Mouse (Mus musculus) embryonic facial prominence, embryonic 13.5 days (tissue): ENCODE data around the gene Tlx3. TPM values are rescaled to one million over a fixed set of nuclear protein-coding genes. Genes with fewer than 3 reads are reported as not detected.
A peak's percentile ranks its signal among the peaks of the same experiment; 100 is the strongest.

Experiments
- ATAC-seq: fragments of 200-750 bp; cut with Nextera tagmentation; 2 replicates; pipeline ENCODE4 v1.8.0; 2017; ENCODE audit warnings: low read depth; ENCODE audit not compliant: insufficient number of reproducible peaks, insufficient read depth, low FRiP score, low TSS enrichment
- H3K27ac ChIP-seq: fragments of 300-500 bp; sonication (generic); 2 replicates; pipeline ENCODE4 v1.5.1; 2015; ENCODE audit warnings: moderate library complexity, mild to moderate bottlenecking, inconsistent platforms
- H3K27me3 ChIP-seq: fragments of 300-500 bp; sonication (generic); 2 replicates; pipeline ENCODE4 v1.6.1; 2015; ENCODE audit warnings: mild to moderate bottlenecking, inconsistent platforms
- H3K36me3 ChIP-seq: fragments of 300-500 bp; sonication (generic); 2 replicates; pipeline ENCODE4 v1.6.1; 2015; ENCODE audit warnings: mild to moderate bottlenecking, inconsistent platforms
- H3K4me1 ChIP-seq: fragments of 300-500 bp; sonication (generic); 2 replicates; pipeline ENCODE4 v1.6.1; 2015; ENCODE audit warnings: inconsistent platforms
- H3K4me2 ChIP-seq: fragments of 300-500 bp; sonication (generic); 2 replicates; pipeline ENCODE4 v1.6.1; 2015; ENCODE audit warnings: moderate library complexity, mild to moderate bottlenecking, inconsistent platforms
- H3K4me3 ChIP-seq: fragments of 300-500 bp; sonication (generic); 2 replicates; pipeline ENCODE4 v1.5.1; 2015; ENCODE audit warnings: mild to moderate bottlenecking, inconsistent platforms
- H3K9ac ChIP-seq: fragments of 300-500 bp; sonication (generic); 2 replicates; pipeline ENCODE4 v1.6.1; 2015; ENCODE audit warnings: mild to moderate bottlenecking, inconsistent platforms
- H3K9me3 ChIP-seq: fragments of 300-500 bp; sonication (generic); 2 replicates; pipeline ENCODE4 v1.6.1; 2016; ENCODE audit warnings: inconsistent platforms
- WGBS: fragments of 180-500 bp; shearing (Covaris S2); methylation state at CpG from one replicate; pipeline ENCODE4 v1.1.7; 2015; ENCODE audit warnings: mixed read lengths; 5-methylcytosine and 5-hydroxymethylcytosine counted together
- polyA plus RNA-seq: library from polyadenylated mRNA; unstranded; fragments of >200 nt; fragmentation: Nextera tagmentation; extraction: Ambion mirVana; gene quantifications from 2 replicates; pipeline ENCODE4 v1.2.1, GENCODE M21; 2015

Gene Tlx3
- polyA plus RNA-seq, 1 experiment from 2014 or later, result 1.3 TPM

- Histone ChIP-seq H3K27me3 (peaks cover 97% of the 10 kb centered on the region), H3K4me2 (no peak overlapping the region), H3K36me3 (no peaks in the 10 kb centered on the region), H3K4me3 (no peak overlapping the region), H3K27ac (no peak overlapping the region), H3K4me1 (peaks cover 27% of the 10 kb centered on the region), H3K9ac (no peak overlapping the region), H3K9me3 (peaks cover 10% of the 10 kb centered on the region; the same call in 1 of the 2 replicates)
- 6% methylated on average over 24 of the region's 24 CpGs for WGBS
- no peak for ATAC-seq
Observed at GRCm38 (mm10) chr11:33196447-33197132, 6.8 kb downstream of the Tlx3 start.

- 3% methylated on average over 25 of the region's 25 CpGs for WGBS
- Histone ChIP-seq H3K36me3 (no peaks in the 10 kb centered on the region), H3K27me3 (peaks cover 97% of the 10 kb centered on the region), H3K27ac (no peak overlapping the region), H3K4me3 (no peak overlapping the region), H3K9ac (no peak overlapping the region), H3K9me3 (peaks cover 10% of the 10 kb centered on the region; the same call in 1 of the 2 replicates), H3K4me2 (no peak overlapping the region), H3K4me1 (peaks cover 19% of the 10 kb centered on the region)
- ATAC-seq, result no peak
Observed at GRCm38 (mm10) chr11:33195531-33196446, 7.6 kb downstream of the Tlx3 start.

GRCm38 (mm10) chr11:33195061-33195460, 8.3 kb downstream of the Tlx3 start:
- ATAC-seq, result no peak
- peaks cover 97% of the 10 kb centered on the region for H3K27me3 ChIP-seq
- H3K36me3 ChIP-seq, result no peaks in the 10 kb centered on the region
- H3K4me2 ChIP-seq, result no peak overlapping the region
- H3K9ac ChIP-seq, result no peak overlapping the region
- H3K4me3 ChIP-seq, result no peak overlapping the region
- H3K4me1 ChIP-seq, result peaks cover 12% of the 10 kb centered on the region
- 16% methylated on average over 7 of the region's 7 CpGs for WGBS
- H3K9me3 ChIP-seq, result peaks cover 10% of the 10 kb centered on the region; the same call in 1 of the 2 replicates
- H3K27ac ChIP-seq, result no peak overlapping the region

- 2% methylated on average over 12 of the region's 12 CpGs for whole genome bisulfite sequencing
Observed at GRCm38 (mm10) chr11:33193695-33194094, 9.7 kb downstream of the Tlx3 start.

GRCm38 (mm10) chr11:33181804-33182203, 21.6 kb downstream of the Tlx3 start:
- no peak overlapping the region for H3K9ac ChIP-seq
- H3K27me3 ChIP-seq, result peaks cover 42% of the 10 kb centered on the region
- H3K4me2 ChIP-seq, result no peak overlapping the region
- no peak overlapping the region for H3K27ac ChIP-seq
- 61% methylated on average over 3 of the region's 3 CpGs for WGBS
- ATAC-seq, result no peak
- H3K4me1 ChIP-seq, result peaks cover 7% of the 10 kb centered on the region
- no peaks in the 10 kb centered on the region for H3K36me3 ChIP-seq
- H3K9me3 ChIP-seq, result no peaks in the 10 kb centered on the region
- H3K4me3 ChIP-seq, result no peak overlapping the region

More at GRCm38 (mm10) chr11:33193695-33194094, 9.7 kb downstream of the Tlx3 start:
- H3K4me1 ChIP-seq, result peaks cover 9% of the 10 kb centered on the region; the same call in 1 of the 2 replicates
- ATAC-seq, result no peak
- H3K27ac ChIP-seq, result no peak overlapping the region
- peak overlapping the region; percentile 39 for H3K4me2 ChIP-seq
- no peaks in the 10 kb centered on the region for H3K36me3 ChIP-seq
- peaks cover 10% of the 10 kb centered on the region; the same call in 1 of the 2 replicates for H3K9me3 ChIP-seq
- 0 out of 2 replicates have a peak overlapping the region, but pooled peaks have one; percentile 10 for H3K4me3 ChIP-seq
- H3K27me3 ChIP-seq, result peaks cover 84% of the 10 kb centered on the region
- no peak overlapping the region; the same call in 1 of the 2 replicates for H3K9ac ChIP-seq

GRCm38 (mm10) chr11:33180701-33181116, 22.7 kb downstream of the Tlx3 start:
- H3K4me2 ChIP-seq, result peak overlapping the region; percentile 67
- no peak overlapping the region for H3K27ac ChIP-seq
- H3K9me3 ChIP-seq, result no peaks in the 10 kb centered on the region
- WGBS, result under 1% methylated on average over 18 of the region's 18 CpGs
- peak overlapping the region; percentile 55 for H3K9ac ChIP-seq
- H3K36me3 ChIP-seq, result no peaks in the 10 kb centered on the region
- H3K4me3 ChIP-seq, result peak overlapping the region; percentile 38
- H3K4me1 ChIP-seq, result peaks cover 7% of the 10 kb centered on the region
- peak; percentile 52; the same call in 1 of the 2 replicates for ATAC-seq
- peaks cover 49% of the 10 kb centered on the region for H3K27me3 ChIP-seq

GRCm38 (mm10) chr11:33179802-33180201, 23.6 kb downstream of the Tlx3 start:
- Histone ChIP-seq H3K27me3 (peaks cover 56% of the 10 kb centered on the region), H3K4me1 (peaks cover 7% of the 10 kb centered on the region), H3K9ac (no peak overlapping the region), H3K36me3 (no peaks in the 10 kb centered on the region), H3K9me3 (no peaks in the 10 kb centered on the region), H3K27ac (no peak overlapping the region), H3K4me3 (no peak overlapping the region), H3K4me2 (no peak overlapping the region)
- ATAC-seq, result no peak
- WGBS, result 68% methylated on average over 1 of the region's 1 CpGs

- H3K4me3 ChIP-seq, result no peak overlapping the region
- H3K9me3 ChIP-seq, result no peaks in the 10 kb centered on the region
- WGBS, result 24% methylated on average over 20 of the region's 20 CpGs
- H3K27ac ChIP-seq, result no peak overlapping the region
- no peak overlapping the region for H3K4me2 ChIP-seq
- H3K27me3 ChIP-seq, result peaks cover 57% of the 10 kb centered on the region
- peaks cover 7% of the 10 kb centered on the region for H3K4me1 ChIP-seq
- no peaks in the 10 kb centered on the region for H3K36me3 ChIP-seq
- no peak for ATAC-seq
- H3K9ac ChIP-seq, result no peak overlapping the region
Observed at GRCm38 (mm10) chr11:33176525-33177245, 26.7 kb downstream of the Tlx3 start.

GRCm38 (mm10) chr11:33175768-33176167, 27.6 kb downstream of the Tlx3 start:
- Histone ChIP-seq H3K27me3 (peaks cover 57% of the 10 kb centered on the region), H3K4me2 (no peak overlapping the region), H3K9ac (no peak overlapping the region), H3K27ac (no peak overlapping the region), H3K4me3 (no peak overlapping the region), H3K36me3 (no peaks in the 10 kb centered on the region), H3K9me3 (no peaks in the 10 kb centered on the region), H3K4me1 (peaks cover 5% of the 10 kb centered on the region)
- WGBS, result 59% methylated on average over 2 of the region's 3 CpGs
- no peak for ATAC-seq

- no peaks in the 10 kb centered on the region for H3K4me1 ChIP-seq
- H3K4me2 ChIP-seq, result no peak overlapping the region
- H3K27ac ChIP-seq, result no peak overlapping the region
- ATAC-seq, result no peak
- H3K36me3 ChIP-seq, result no peaks in the 10 kb centered on the region
- H3K9ac ChIP-seq, result no peak overlapping the region
- no peaks in the 10 kb centered on the region for H3K9me3 ChIP-seq
- H3K4me3 ChIP-seq, result no peak overlapping the region
- H3K27me3 ChIP-seq, result peaks cover 19% of the 10 kb centered on the region
- WGBS, result 13% methylated on average over 9 of the region's 9 CpGs
Observed at GRCm38 (mm10) chr11:33170489-33170888, 32.9 kb downstream of the Tlx3 start.

GRCm38 (mm10) chr11:33162998-33163506, 40.3 kb downstream of the Tlx3 start, which contains the start of gene Npm1:
Gene Npm1 (minus strand): TSS chr11:33163206.
- peaks cover 31% of the 10 kb centered on the region for H3K36me3 ChIP-seq
- peaks cover 6% of the 10 kb centered on the region for H3K27me3 ChIP-seq
- peaks cover 13% of the 10 kb centered on the region for H3K4me1 ChIP-seq
- H3K9me3 ChIP-seq, result no peaks in the 10 kb centered on the region
- peak within 1 kb of the TSS; percentile 98 for H3K9ac ChIP-seq
- ATAC-seq, result peak; percentile 98
- H3K4me3 ChIP-seq, result peak within 1 kb of the TSS; percentile 99
- H3K4me2 ChIP-seq, result peak within 1 kb of the TSS; percentile 86
- 5% methylated on average over 49 of the region's 49 CpGs for WGBS
- peak within 1 kb of the TSS; percentile 97 for H3K27ac ChIP-seq
